Mouse (Mus musculus) lung, postnatal 0 days (tissue): ENCODE measurements around the gene Mgat4b. TPM values are rescaled to one million over a fixed set of nuclear protein-coding genes. Genes with fewer than 3 reads are reported as not detected.
A peak's percentile ranks its signal among the peaks of the same experiment; 100 is the strongest.

Experiments
- ATAC-seq: fragments of 200-750 bp; cut with Nextera tagmentation; 2 replicates; pipeline ENCODE4 v1.8.0; 2017; ENCODE audit warnings: moderate library complexity
- DNase-seq: peaks from one replicate; pipeline ENCODE4 v3.0.0-alpha.2; 2016; ENCODE audit warnings: low spot score
- H3K27ac ChIP-seq: fragments of 300-500 bp; sonication (generic); 2 replicates; pipeline ENCODE4 v1.5.1; 2014; ENCODE audit warnings: antibody characterized with exemption, mild to moderate bottlenecking, low read length, mixed read lengths
- H3K27me3 ChIP-seq: fragments of 300-500 bp; sonication (generic); replicated peaks from 2 replicates; pipeline ENCODE4 v1.6.1; 2014; ENCODE audit warnings: low read length, mixed read lengths; ENCODE audit not compliant: insufficient read depth
- H3K36me3 ChIP-seq: fragments of 300-500 bp; sonication (generic); 2 replicates; pipeline ENCODE4 v1.6.1; 2014; ENCODE audit warnings: low read length, mixed read lengths; ENCODE audit not compliant: insufficient read depth
- H3K4me1 ChIP-seq: fragments of 300-500 bp; sonication (generic); 2 replicates; pipeline ENCODE4 v1.6.1; 2014; ENCODE audit warnings: antibody characterized with exemption, low read depth, low read length, mixed read lengths; ENCODE audit not compliant: insufficient read depth
- H3K4me2 ChIP-seq: fragments of 300-500 bp; sonication (generic); replicated peaks from 2 replicates; pipeline ENCODE4 v1.6.1; 2014; ENCODE audit warnings: low read depth, mild to moderate bottlenecking, low read length, moderate library complexity, mixed read lengths
- H3K4me3 ChIP-seq: fragments of 300-500 bp; sonication (generic); 2 replicates; pipeline ENCODE4 v1.5.1; 2014; ENCODE audit warnings: low read depth, low read length
- H3K9ac ChIP-seq: fragments of 300-500 bp; sonication (generic); replicated peaks from 2 replicates; pipeline ENCODE4 v1.6.1; 2014; ENCODE audit warnings: low read depth, mild to moderate bottlenecking
- H3K9me3 ChIP-seq: fragments of 300-500 bp; sonication (generic); 2 replicates; pipeline ENCODE4 v1.6.1; 2016; ENCODE audit warnings: low read length, mixed read lengths
- CTCF ChIP-seq: IDR thresholded peaks from 2 replicates; pipeline ENCODE4 v1.5.1; 2016; ENCODE audit warnings: antibody characterized with exemption, mild to moderate bottlenecking
- EP300 ChIP-seq: IDR thresholded peaks from 2 replicates; pipeline ENCODE4 v1.6.1; 2016; ENCODE audit warnings: antibody characterized with exemption, mild to moderate bottlenecking, control low read depth
- WGBS: fragments of 180-500 bp; shearing (Covaris S2); extraction: QIAGEN DNeasy Blood & Tissue Kit; methylation state at CpG from one replicate; pipeline ENCODE4 v1.1.7; 2014; 5-methylcytosine and 5-hydroxymethylcytosine counted together
- polyA plus RNA-seq: library from polyadenylated mRNA; unstranded; fragments of >200 nt; fragmentation: Nextera tagmentation; extraction: Ambion mirVana; gene quantifications from 2 replicates; pipeline ENCODE4 v1.2.1, GENCODE M21; 2015

Gene Mgat4b
- polyA plus RNA-seq, 1 experiment from 2014 or later, result 43.4 TPM

DNA sequence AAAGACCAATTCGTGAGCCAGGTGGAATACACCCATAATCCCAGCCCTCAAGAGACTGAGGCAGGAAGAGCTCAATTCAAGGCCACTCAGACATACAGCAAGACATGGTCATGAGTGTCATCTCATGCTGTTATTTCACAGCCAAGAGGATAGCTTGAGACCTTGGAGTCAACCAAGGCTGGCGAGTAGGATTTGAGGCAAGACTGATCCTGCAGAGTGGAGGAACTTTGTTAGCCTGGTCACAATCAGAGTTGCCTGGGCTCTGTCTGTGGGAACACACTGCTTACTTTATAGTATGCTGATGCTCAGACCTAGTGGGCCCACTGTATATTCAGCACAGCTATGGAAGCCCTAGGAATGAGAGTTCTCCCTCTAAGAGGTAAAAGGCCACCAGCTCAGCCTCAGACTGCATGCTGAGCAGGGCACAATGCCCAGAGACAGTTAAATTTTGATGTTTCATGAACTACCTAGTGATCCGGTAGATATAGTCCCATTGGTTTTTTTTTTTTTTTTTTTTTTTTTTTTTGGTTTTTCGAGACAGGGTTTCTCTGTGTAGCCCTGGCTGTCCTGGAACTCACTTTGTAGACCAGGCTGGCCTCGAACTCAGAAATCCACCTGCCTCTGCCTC is 12.4 kb upstream of the Mgat4b start:
- no peak overlapping the region for H3K4me2 ChIP-seq
- no peak for TF ChIP-seq CTCF

GRCm38 (mm10) chr11:50198916-50199315 is 11.8 kb upstream of the Mgat4b start:
- WGBS, result 92% methylated on average over 2 of the region's 2 CpGs
- no peak for DNase-seq
- Histone ChIP-seq H3K27ac (no peak overlapping the region), H3K27me3 (no peaks in the 10 kb centered on the region), H3K36me3 (peaks cover 44% of the 10 kb centered on the region), H3K4me1 (no peaks in the 10 kb centered on the region), H3K9ac (no peak overlapping the region), H3K4me3 (no peak overlapping the region), H3K9me3 (no peaks in the 10 kb centered on the region), H3K4me2 (no peak overlapping the region)
- TF ChIP-seq EP300, result no peak
- no peak for TF ChIP-seq CTCF
- ATAC-seq, result no peak

More for the DNA sequence above, 12.4 kb upstream of the Mgat4b start:
- ATAC-seq (no peak), DNase-seq (no peak)
- no peaks in the 10 kb centered on the region for H3K9me3 ChIP-seq
- H3K9ac ChIP-seq, result no peak overlapping the region
- 73% methylated on average over 3 of the region's 5 CpGs for WGBS
- H3K36me3 ChIP-seq, result peaks cover 40% of the 10 kb centered on the region
- H3K27me3 ChIP-seq, result no peaks in the 10 kb centered on the region
- no peaks in the 10 kb centered on the region for H3K4me1 ChIP-seq
- H3K27ac ChIP-seq, result no peak overlapping the region
- no peak overlapping the region for H3K4me3 ChIP-seq

GRCm38 (mm10) chr11:50200613-50201012 is 10.1 kb upstream of the Mgat4b start:
- Histone ChIP-seq H3K9ac (no peak overlapping the region), H3K4me1 (no peaks in the 10 kb centered on the region), H3K27me3 (no peaks in the 10 kb centered on the region), H3K9me3 (no peaks in the 10 kb centered on the region), H3K36me3 (peaks cover 60% of the 10 kb centered on the region), H3K27ac (0 out of 2 replicates have a peak overlapping the region, but pooled peaks have one; percentile 20), H3K4me3 (no peak overlapping the region), H3K4me2 (no peak overlapping the region)
- DNase-seq, result peak; percentile 84
- peak; percentile 76 for ATAC-seq
- TF ChIP-seq CTCF (no peak), EP300 (no peak)
- 37% methylated on average over 8 of the region's 8 CpGs for whole genome bisulfite sequencing

DNA sequence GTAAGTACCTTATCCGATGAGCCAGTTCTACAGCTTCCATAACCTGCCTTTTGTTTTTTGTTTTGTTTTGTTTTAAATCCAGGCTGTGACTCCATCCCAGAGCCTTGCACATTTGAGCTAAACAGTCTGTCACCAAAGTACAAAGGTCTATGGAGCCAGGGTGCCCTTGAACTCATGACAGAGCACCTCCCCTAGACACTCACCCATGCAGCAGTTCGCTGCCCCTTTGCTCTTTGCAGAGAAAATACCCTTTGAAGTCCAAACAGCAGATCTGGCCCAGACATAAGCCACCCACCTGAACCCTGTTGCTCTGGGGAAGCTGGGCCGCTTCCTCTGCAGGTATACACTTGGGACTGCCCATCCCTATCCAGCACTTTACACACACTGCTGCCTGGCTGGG is 9.1 kb upstream of the Mgat4b start:
- H3K9me3 ChIP-seq, result no peaks in the 10 kb centered on the region
- peaks cover 69% of the 10 kb centered on the region for H3K36me3 ChIP-seq
- no peak overlapping the region for H3K9ac ChIP-seq
- TF ChIP-seq CTCF, result no peak
- no peak overlapping the region for H3K27ac ChIP-seq
- H3K4me2 ChIP-seq, result no peak overlapping the region
- no peaks in the 10 kb centered on the region for H3K4me1 ChIP-seq
- ATAC-seq, result no peak
- no peak overlapping the region for H3K4me3 ChIP-seq
- no peak for DNase-seq
- H3K27me3 ChIP-seq, result no peaks in the 10 kb centered on the region
- 89% methylated on average over 3 of the region's 3 CpGs for WGBS

GRCm38 (mm10) chr11:50203302-50203827 is 7.3 kb upstream of the Mgat4b start:
- H3K4me2 ChIP-seq, result no peak overlapping the region
- ATAC-seq (no peak), DNase-seq (no peak)
- 86% methylated on average over 9 of the region's 9 CpGs for WGBS
- no peak overlapping the region for H3K27ac ChIP-seq
- peaks cover 83% of the 10 kb centered on the region for H3K36me3 ChIP-seq
- no peaks in the 10 kb centered on the region for H3K27me3 ChIP-seq
- no peak overlapping the region for H3K4me3 ChIP-seq
- TF ChIP-seq CTCF (no peak), EP300 (no peak)
- no peaks in the 10 kb centered on the region for H3K9me3 ChIP-seq
- H3K4me1 ChIP-seq, result no peaks in the 10 kb centered on the region; the same call in 1 of the 2 replicates
- no peak overlapping the region for H3K9ac ChIP-seq

DNA sequence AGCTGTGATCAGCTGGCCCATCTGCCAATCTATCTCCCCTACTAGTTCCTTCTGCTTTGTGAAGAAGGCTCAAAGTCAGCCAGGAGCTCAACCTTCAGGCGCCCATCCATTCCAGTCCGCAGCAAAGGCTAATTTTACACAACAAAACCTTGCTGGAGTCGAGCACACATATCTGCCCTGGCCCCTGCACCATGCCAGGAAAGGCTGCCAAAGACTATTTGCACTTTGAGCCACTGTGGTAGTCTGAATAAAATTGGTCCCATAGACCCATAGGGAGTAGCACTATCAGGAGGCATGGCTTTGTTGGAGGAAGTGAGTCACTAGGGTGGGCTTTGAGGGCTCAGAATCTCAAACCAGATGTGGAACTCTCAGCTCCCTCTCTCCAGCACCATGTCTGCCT is 5.3 kb upstream of the Mgat4b start:
- no peak overlapping the region for H3K4me2 ChIP-seq
- TF ChIP-seq CTCF, result no peak
- TF ChIP-seq EP300, result no peak
- no peak for DNase-seq
- H3K4me3 ChIP-seq, result no peak overlapping the region
- H3K9me3 ChIP-seq, result no peaks in the 10 kb centered on the region
- 80% methylated on average over 3 of the region's 3 CpGs for WGBS
- no peak overlapping the region for H3K27ac ChIP-seq
- no peak overlapping the region for H3K9ac ChIP-seq
- H3K27me3 ChIP-seq, result no peaks in the 10 kb centered on the region
- H3K4me1 ChIP-seq, result peaks cover 7% of the 10 kb centered on the region; the same call in 1 of the 2 replicates
- ATAC-seq, result no peak
- peaks cover 69% of the 10 kb centered on the region for H3K36me3 ChIP-seq
